Mouse (Mus musculus) frontal cortex, postnatal 36 days (tissue): ENCODE data around the gene AA986860.

Experiments used
- DNase-seq, 2 experiments: peaks; one replicate each; pipeline ENCODE4 v3.0.0; 2022; ENCODE audit warnings: low spot score in 2 of 2

The AA986860 gene

GRCm38 (mm10) chr1:130775691-130776331, 44.0 kb downstream of the AA986860 start:
- DNase-seq: no peak

- DNase-seq: no peak
Observed at GRCm38 (mm10) chr1:130776645-130777044, 44.9 kb downstream of the AA986860 start.

- DNase-seq: no peak
Observed at GRCm38 (mm10) chr1:130779867-130780266, 48.1 kb downstream of the AA986860 start.

- peak in 1 of 2 experiments; percentile 20 for DNase-seq
Observed at GRCm38 (mm10) chr1:130784054-130784453, 52.3 kb downstream of the AA986860 start.

DNA sequence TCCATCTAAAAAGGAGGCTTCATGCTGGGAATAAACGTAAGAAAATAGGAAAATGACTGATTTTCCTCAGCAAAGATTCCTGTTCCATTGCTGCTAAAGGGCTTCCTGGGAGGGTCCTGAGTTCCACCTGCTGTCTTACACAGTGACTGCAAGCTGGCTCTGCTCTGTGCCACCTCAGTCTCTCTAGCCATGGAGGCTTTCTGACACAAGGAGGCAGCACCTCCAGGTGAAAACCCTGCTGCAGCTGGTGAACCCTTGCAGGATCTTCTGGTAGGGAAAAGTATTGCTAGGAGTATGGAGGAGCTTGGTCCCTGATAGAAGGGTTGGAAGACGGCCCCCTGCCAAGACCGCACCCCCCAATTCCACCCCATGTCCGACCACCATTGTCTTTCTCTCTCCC, 55.2 kb downstream of the AA986860 start:
- no peak for DNase-seq

DNA sequence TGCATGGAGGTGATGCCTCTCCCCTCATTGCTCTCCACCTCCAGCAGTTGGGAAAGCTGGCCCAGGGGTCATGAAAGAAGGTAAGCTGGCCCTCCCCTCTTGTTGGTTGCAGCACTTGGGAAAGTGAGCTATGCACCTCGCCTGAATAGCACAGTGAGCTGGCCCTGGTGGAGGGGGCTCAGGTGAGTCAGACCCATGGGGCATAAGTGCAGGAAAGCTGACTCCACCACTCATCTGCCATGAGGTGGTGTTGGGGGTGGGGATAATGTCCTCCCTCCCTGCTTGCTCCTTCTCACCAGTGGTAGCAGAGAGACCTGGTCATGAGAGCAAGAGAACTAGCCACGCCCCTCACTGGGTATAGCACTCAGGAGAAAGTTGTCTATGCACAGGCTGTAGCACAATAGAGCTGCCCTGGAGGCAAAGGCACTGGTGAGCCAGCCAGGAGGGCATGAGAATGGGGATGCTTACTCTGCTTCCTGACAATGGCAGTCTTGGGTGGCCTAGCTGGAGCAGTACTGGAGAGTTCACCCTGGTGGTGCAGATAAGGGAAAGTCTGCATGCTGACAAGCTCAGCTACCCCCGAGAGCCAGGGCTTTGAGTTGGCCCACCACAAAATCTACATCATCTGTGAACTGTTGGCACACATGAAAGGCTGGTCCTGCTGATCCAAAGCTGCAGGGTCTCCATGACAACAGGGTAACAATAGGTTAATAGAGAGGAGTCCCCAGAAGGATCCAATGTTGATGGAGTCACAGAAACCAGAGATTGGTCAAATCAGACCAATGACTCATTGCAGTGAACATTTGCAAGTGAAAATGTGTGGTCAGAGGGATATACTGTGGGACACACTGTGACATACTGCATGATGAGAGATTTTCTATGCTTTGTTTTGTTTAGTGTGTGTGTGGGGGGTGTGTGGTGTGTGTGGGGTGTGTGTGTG, 58.0 kb downstream of the AA986860 start:
- no peak for DNase-seq
